ENCODE assay signal across 20 mouse cellular contexts in the genomic region with DNA sequence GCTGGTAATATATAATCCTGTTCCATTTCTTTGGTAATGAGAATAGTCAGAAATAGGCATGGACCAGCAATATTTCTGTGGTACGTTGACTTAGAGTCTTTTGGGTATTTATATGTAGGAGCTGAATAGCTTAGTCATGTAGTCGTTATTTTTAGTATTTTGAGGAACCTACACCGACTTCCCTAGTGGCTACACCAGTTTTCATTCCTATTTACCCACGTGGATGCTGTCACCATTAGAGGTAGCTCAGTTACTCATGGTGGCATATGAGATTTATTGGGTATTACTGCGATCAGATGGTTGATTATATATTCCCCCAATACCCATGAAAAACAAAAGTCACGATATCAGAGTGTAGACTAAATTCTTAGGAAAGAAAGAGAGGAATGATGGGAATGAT. TPM values are rescaled to one million over a fixed set of nuclear protein-coding genes. Genes with fewer than 3 reads are reported as not detected.
A peak's percentile ranks its signal among the peaks of the same experiment; 100 is the strongest.
DNase-seq lines count a peak whose midpoint lies in the region; ATAC-seq and TF ChIP-seq lines count a peak whose summit lies in the region.
"Had no signal": no experiment of that assay in that cellular context is flagged by ENCODE, and none has a peak within 500 bp of the region (broad histone marks: within the 10 kb centered on the region; RNA-seq: fewer than 3 reads in every experiment).

No protein-coding gene starts in this region.

- no peak overlapping the region for H3K4me3 ChIP-seq in MEL (ENCODE audit: control insufficient read depth in 1 of 2, insufficient read depth in 1 of 2, low read depth in 2 of 2, low read length in 2 of 2)
- no peak overlapping the region for H3K4me3 ChIP-seq in forebrain, embryonic 15.5 days
- no peak overlapping the region for H3K4me3 ChIP-seq in midbrain, embryonic 14.5 days (replicated peaks; ENCODE audit: low read depth, low read length)
- H3K4me3 ChIP-seq: embryonic facial prominence, embryonic 10.5 days; embryonic facial prominence, embryonic 12.5 days; forebrain, embryonic 13.5 days had no signal

- peaks cover 0 to 24% of the 10 kb centered on the region in 2 experiments; a peak in 2 of 4 replicates for H3K36me3 ChIP-seq in MEL (ENCODE audit: control insufficient read depth in 1 of 2, insufficient read depth in 2 of 2, low read length in 2 of 2)
- no peaks in the 10 kb centered on the region for H3K36me3 ChIP-seq in forebrain, embryonic 15.5 days
- 0 out of 2 replicates have a peak, but pooled peaks cover 2% of the 10 kb centered on the region for H3K36me3 ChIP-seq in midbrain, embryonic 14.5 days (ENCODE audit: control insufficient read depth, insufficient read depth, low read length)
- H3K36me3 ChIP-seq: embryonic facial prominence, embryonic 12.5 days had no signal

- H3K27me3 ChIP-seq in MEL (ENCODE audit: control insufficient read depth in 1 of 2, insufficient read depth in 2 of 2, low read length in 2 of 2) = no peaks in the 10 kb centered on the region
- no peaks in the 10 kb centered on the region for H3K27me3 ChIP-seq in forebrain, embryonic 15.5 days
- H3K27me3 ChIP-seq in midbrain, embryonic 14.5 days (ENCODE audit: control insufficient read depth, insufficient read depth, low read length) = no peaks in the 10 kb centered on the region
- H3K27me3 ChIP-seq: embryonic facial prominence, embryonic 12.5 days; forebrain, embryonic 13.5 days had no signal

- H3K4me2 ChIP-seq in forebrain, embryonic 15.5 days (replicated peaks) = no peak overlapping the region
- no peak overlapping the region for H3K4me2 ChIP-seq in midbrain, embryonic 14.5 days (ENCODE audit: low read length)
- H3K4me2 ChIP-seq: embryonic facial prominence, embryonic 12.5 days; forebrain, embryonic 13.5 days had no signal

- H3K79me2 ChIP-seq in MEL (ENCODE audit: control insufficient read depth, insufficient read depth, low read length, poor library complexity) = no peaks in the 10 kb centered on the region

- 88% methylated on average over 6 of the region's 6 CpGs for WGBS in forebrain, embryonic 15.5 days
- WGBS in midbrain, embryonic 14.5 days = 88% methylated on average over 6 of the region's 6 CpGs

- DNase-seq in 416B (ENCODE audit: low read depth) (peak; percentile 76), MEL (ENCODE audit: low read depth, low spot score) (peak; percentile 61), liver (no peak)
- DNase-seq in cerebellum, postnatal 14 days = no peak
- no peak for DNase-seq in midbrain, embryonic 14.5 days
- DNase-seq: adrenal gland, adult 8-10 months; adrenal gland, postnatal 14 days; adrenal gland, postnatal 36 days; cerebellum, adult 11-12 months; cerebellum, adult 2 months; cerebellum, adult 9-10 months; cerebellum, postnatal 10 days; cerebellum, postnatal 36 days had no signal

- no peak overlapping the region for H3K27ac ChIP-seq in MEL (ENCODE audit: control insufficient read depth, low read depth, low read length)
- no peak overlapping the region for H3K27ac ChIP-seq in forebrain, embryonic 15.5 days (replicated peaks)
- no peak overlapping the region for H3K27ac ChIP-seq in midbrain, embryonic 14.5 days (replicated peaks; ENCODE audit: low read depth, low read length)
- H3K27ac ChIP-seq: embryonic facial prominence, embryonic 10.5 days; embryonic facial prominence, embryonic 12.5 days; forebrain, embryonic 13.5 days had no signal

- H3K4me1 ChIP-seq in MEL (ENCODE audit: control insufficient read depth in 1 of 2, insufficient read depth in 2 of 2, low read length in 2 of 2) = peaks cover 9 to 11% of the 10 kb centered on the region in 2 experiments
- no peaks in the 10 kb centered on the region for H3K4me1 ChIP-seq in forebrain, embryonic 15.5 days
- no peaks in the 10 kb centered on the region for H3K4me1 ChIP-seq in midbrain, embryonic 14.5 days (ENCODE audit: control insufficient read depth, insufficient read depth, low read length)
- H3K4me1 ChIP-seq: embryonic facial prominence, embryonic 12.5 days; forebrain, embryonic 13.5 days had no signal

- peak; percentile 72 for ATAC-seq in granulocyte monocyte progenitor cell, adult 5-6 weeks (replicated peaks; ENCODE audit: poor library complexity, severe bottlenecking)
- peak; percentile 69 for ATAC-seq in megakaryocyte, adult 5-6 weeks (ENCODE audit: poor library complexity, severe bottlenecking)
- no peak for ATAC-seq in forebrain, embryonic 15.5 days (replicated peaks)
- no peak for ATAC-seq in midbrain, embryonic 14.5 days (ENCODE audit: low FRiP score, low TSS enrichment)
- ATAC-seq: forebrain, embryonic 13.5 days; forebrain, embryonic 16.5 days had no signal

- TF ChIP-seq CTCF in MEL (IDR thresholded peaks at IDR 0.05 in 2 of 3, conservative IDR thresholded peaks at IDR 0.05 in 1 of 3; ENCODE audit: control insufficient read depth in 1 of 3, insufficient read depth in 1 of 3, low read depth in 2 of 3, low read length in 3 of 3, poor library complexity in 1 of 3, severe bottlenecking in 1 of 3) = no peak

- no peak overlapping the region for H3K9ac ChIP-seq in MEL (ENCODE audit: control insufficient read depth, low read depth, low read length, poor library complexity, severe bottlenecking)
- H3K9ac ChIP-seq in forebrain, embryonic 15.5 days (replicated peaks) = no peak overlapping the region
- H3K9ac ChIP-seq in midbrain, embryonic 14.5 days (replicated peaks; ENCODE audit: low read length) = no peak overlapping the region
- H3K9ac ChIP-seq: embryonic facial prominence, embryonic 12.5 days; forebrain, embryonic 13.5 days had no signal

- no peaks in the 10 kb centered on the region for H3K9me3 ChIP-seq in MEL (replicated peaks; ENCODE audit: insufficient read depth, low read length)
- no peaks in the 10 kb centered on the region for H3K9me3 ChIP-seq in forebrain, embryonic 15.5 days
- no peaks in the 10 kb centered on the region for H3K9me3 ChIP-seq in midbrain, embryonic 14.5 days (ENCODE audit: control insufficient read depth, low read length)
- H3K9me3 ChIP-seq: embryonic facial prominence, embryonic 10.5 days; embryonic facial prominence, embryonic 12.5 days had no signal

- no peak for TF ChIP-seq RAD21 in MEL (IDR thresholded peaks at IDR 0.05; ENCODE audit: low read depth, low read length)

- TF ChIP-seq EP300 in MEL (IDR thresholded peaks at IDR 0.05; ENCODE audit: low read depth in 1 of 2, low read length in 2 of 2) = peak in 1 of 2 experiments; percentile 45; a peak in 3 of 4 replicates

- no peak for TF ChIP-seq POLR2A in MEL (IDR thresholded peaks at IDR 0.05; ENCODE audit: control insufficient read depth in 1 of 2, insufficient read depth in 1 of 2, low read depth in 1 of 2, low read length in 2 of 2, poor library complexity in 1 of 2)

TF ChIP-seq in MEL, 35 proteins besides CTCF, POLR2A, EP300 and RAD21:
- TF ChIP-seq MAX (IDR thresholded peaks at IDR 0.05; ENCODE audit: low read length) = peak; percentile 75
- peak; percentile 50; the same call in 1 of the 2 replicates for TF ChIP-seq SIN3A (IDR thresholded peaks at IDR 0.05; ENCODE audit: low read length)
- TF ChIP-seq GABPA (IDR thresholded peaks at IDR 0.05; ENCODE audit: low read depth, low read length) = no peak
- no peak for TF ChIP-seq POLR2AphosphoS2 (IDR thresholded peaks at IDR 0.05; ENCODE audit: low read length)
- no peak for TF ChIP-seq KAT2A (conservative IDR thresholded peaks at IDR 0.05; ENCODE audit: low read depth, low read length)
- TF ChIP-seq TAL1 (IDR thresholded peaks at IDR 0.05; ENCODE audit: low read length) = no peak
- no peak for TF ChIP-seq ZMIZ1 (IDR thresholded peaks at IDR 0.05; ENCODE audit: low read depth, low read length)
- no peak for TF ChIP-seq TBP (IDR thresholded peaks at IDR 0.05; ENCODE audit: low read depth, low read length)
- no peak for TF ChIP-seq ZC3H11A (IDR thresholded peaks at IDR 0.05; ENCODE audit: low read depth, low read length)
- TF ChIP-seq MYB (IDR thresholded peaks at IDR 0.05; ENCODE audit: low read depth, low read length) = 0 out of 2 replicates have a peak, but pooled peaks have one; percentile 10
- no peak for TF ChIP-seq POLR2AphosphoS5 (IDR thresholded peaks at IDR 0.05; ENCODE audit: borderline replicate concordance, low read depth, low read length)
- TF ChIP-seq MEF2A (IDR thresholded peaks at IDR 0.05; ENCODE audit: extremely low read depth, insufficient replicate concordance, low read depth, low read length, poor library complexity, severe bottlenecking) = peak; percentile 71; the same call in 1 of the 2 replicates
- TF ChIP-seq MAZ (IDR thresholded peaks at IDR 0.05; ENCODE audit: low read depth, low read length) = no peak
- peak; percentile 84; the same call in 1 of the 2 replicates for TF ChIP-seq MXI1 (IDR thresholded peaks at IDR 0.05; ENCODE audit: low read depth, low read length)
- TF ChIP-seq MYC (IDR thresholded peaks at IDR 0.05; ENCODE audit: low read depth, low read length) = peak; percentile 88; the same call in 1 of the 2 replicates
- peak; percentile 44; the same call in 1 of the 2 replicates for TF ChIP-seq ETS1 (IDR thresholded peaks at IDR 0.05; ENCODE audit: low read depth, low read length)
- no peak for TF ChIP-seq TCF12 (IDR thresholded peaks at IDR 0.05; ENCODE audit: low read depth, low read length)
- no peak for TF ChIP-seq NELFE (IDR thresholded peaks at IDR 0.05; ENCODE audit: low read depth, low read length)

RNA-seq across cellular contexts. Expression of a gene that starts 14.6 kb away (rescaled TPM):
- 20.5 and 23.8 TPM in 2 replicates for total RNA-seq in MEL (2012; rRNA removed)
- 10 to 100 TPM in 1 of 2 experiments, not detected in 1; 19.4 TPM for polyA plus RNA-seq in MEL (2012; ENCODE audit: insufficient read depth in 1 of 2, insufficient read length in 2 of 2, low read depth in 1 of 2, low replicate concordance in 2 of 2, missing spikeins in 1 of 2)
- total RNA-seq in granulocyte monocyte progenitor cell, adult 5-6 weeks (2014; fragmentation: Nextera tagmentation) = 26.0 and 32.7 TPM in 2 replicates
- total RNA-seq in granulocyte monocyte progenitor cell, adult 5-6 weeks (2017) = 21.5 and 25.9 TPM in 2 replicates
- total RNA-seq in megakaryocyte, adult 5-6 weeks (2015) = 35.5 and 45.8 TPM in 2 replicates
- total RNA-seq in megakaryocyte, adult 5-6 weeks (2017) = 20.9 and 22.2 TPM in 2 replicates
- polyA plus RNA-seq in forebrain, embryonic 15.5 days (2015; fragmentation: Nextera tagmentation; extraction: Ambion mirVana) = 22.0 and 23.8 TPM in 2 replicates
- polyA plus RNA-seq in midbrain, embryonic 14.5 days (2014; fragmentation: Nextera tagmentation; extraction: Ambion mirVana) = 24.6 and 27.9 TPM in 2 replicates

Comparison
In these comparisons a context has a peak if more than half of its experiments do, and no peak if none do; other contexts are left out.
1. DNase-seq: peak in 416B (single experiment) and MEL (single experiment); none in cerebellum, postnatal 14 days (0 of 2), midbrain, embryonic 14.5 days (single experiment) and liver (single experiment).
2. ATAC-seq: peak in granulocyte monocyte progenitor cell, adult 5-6 weeks (single experiment) and megakaryocyte, adult 5-6 weeks (single experiment); none in forebrain, embryonic 15.5 days (single experiment) and midbrain, embryonic 14.5 days (single experiment).